In the genomic region with DNA sequence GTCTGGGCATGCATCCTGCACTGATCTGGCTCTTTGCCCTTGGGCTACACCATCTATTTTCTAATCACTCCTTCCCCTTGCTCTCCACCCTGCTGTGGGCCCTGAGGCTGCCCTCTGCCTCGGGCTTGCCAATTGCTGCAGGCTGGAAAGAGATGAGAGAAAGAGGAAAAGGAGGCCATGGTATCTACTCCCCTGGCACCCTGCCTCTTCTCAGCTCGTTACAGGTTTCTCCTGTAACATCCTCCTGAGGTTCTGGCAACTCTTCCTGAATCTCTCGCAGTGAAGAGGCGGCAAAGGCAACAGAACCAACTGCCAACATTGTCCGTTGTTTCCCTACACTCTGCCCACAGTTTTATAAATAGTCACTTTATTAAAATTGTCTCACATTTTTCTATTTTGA, we compare ENCODE assay signal across 12 mouse cellular contexts.
DNase-seq lines count a peak whose midpoint lies in the region; TF ChIP-seq lines count a peak whose summit lies in the region.
"Had no signal": no experiment of that assay in that cellular context is flagged by ENCODE, and none has a peak within 500 bp of the region (broad histone marks: within the 10 kb centered on the region; RNA-seq: fewer than 3 reads in every experiment).

No protein-coding gene starts in this region.

- TF ChIP-seq POLR2A in thymus, adult 2 months (IDR thresholded peaks at IDR 0.05; ENCODE audit: control insufficient read depth, extremely low read depth, insufficient read depth, low read length, poor library complexity), result no peak

- 78% methylated on average over 5 of the region's 5 CpGs for WGBS in thymus, adult 2 months

- H3K27me3 ChIP-seq in thymus, adult 2 months (ENCODE audit: control insufficient read depth, insufficient read depth, low read length), result no peaks in the 10 kb centered on the region
- H3K27me3 ChIP-seq: heart, embryonic 15.5 days; megakaryocyte, embryonic 14.5 days had no signal

- no peak for TF ChIP-seq CTCF in thymus, adult 2 months (IDR thresholded peaks at IDR 0.05; ENCODE audit: borderline replicate concordance, control insufficient read depth, extremely low read depth, insufficient read depth, low read length, poor library complexity)

- intact Hi-C loops in left cerebral cortex, postnatal 14 days (cut with DNase I), result no loop called here
- intact Hi-C loops in left cerebral cortex, postnatal 36 days (cut with DNase I), result no loop called here

- DNase-seq in left cerebral cortex, postnatal 14 days (ENCODE audit: low spot score in 2 of 2), result peak; percentile 23
- no peak for DNase-seq in left cerebral cortex, adult 11 months (ENCODE audit: low spot score)
- peak; percentile 48 for DNase-seq in cerebellum, adult 11 months
- DNase-seq in cerebellum, postnatal 10 days, result peak; percentile 74 to 84
- peak; percentile 17 to 29 for DNase-seq in left cerebral cortex, postnatal 36 days (ENCODE audit: low spot score in 2 of 2)
- no peak for DNase-seq in thymus, adult 2 months
- no peak for DNase-seq in testis, postnatal 14 days (ENCODE audit: low spot score)
- DNase-seq in yolk sac, embryonic 10.5 days (ENCODE audit: low spot score), result no peak
- DNase-seq: kidney, adult 11 months; liver, postnatal 0 days had no signal

- H3K4me3 ChIP-seq in thymus, adult 2 months (ENCODE audit: control insufficient read depth, insufficient read depth, low read length), result no peak overlapping the region
- H3K4me3 ChIP-seq: heart, embryonic 15.5 days; megakaryocyte, embryonic 14.5 days had no signal

- H3K4me1 ChIP-seq in thymus, adult 2 months (replicated peaks; ENCODE audit: control insufficient read depth, insufficient read depth, low read length), result no peaks in the 10 kb centered on the region
- H3K4me1 ChIP-seq: megakaryocyte, embryonic 14.5 days had no signal

- H3K27ac ChIP-seq in thymus, adult 2 months (ENCODE audit: control insufficient read depth, insufficient read depth, low read length), result no peak overlapping the region
- H3K27ac ChIP-seq: heart, embryonic 15.5 days had no signal

- no peaks in the 10 kb centered on the region for H3K36me3 ChIP-seq in thymus, adult 2 months (ENCODE audit: control insufficient read depth, insufficient read depth, low read length)
- H3K36me3 ChIP-seq: heart, embryonic 15.5 days had no signal

Comparison
In these comparisons a context has a peak if more than half of its experiments do, and no peak if none do; other contexts are left out.
1. DNase-seq: peak in left cerebral cortex, postnatal 14 days (2 of 2), cerebellum, adult 11 months (single experiment), cerebellum, postnatal 10 days (2 of 2) and left cerebral cortex, postnatal 36 days (2 of 2); none in left cerebral cortex, adult 11 months (single experiment), thymus, adult 2 months (single experiment), testis, postnatal 14 days (single experiment) and yolk sac, embryonic 10.5 days (single experiment).